Mouse (Mus musculus) spleen, adult 2 months (tissue): ENCODE data around the gene C330021F23Rik.

Experiments
- CTCF ChIP-seq: fragments of 200-500 bp; IDR thresholded peaks from 2 replicates; pipeline ENCODE4 v1.5.1; 2011; ENCODE audit warnings: mild to moderate bottlenecking, inconsistent platforms; ENCODE audit not compliant: insufficient read depth, insufficient read length, insufficient replicate concordance; ENCODE audit errors: extremely low read depth
- POLR2A ChIP-seq: fragments of 200-500 bp; IDR thresholded peaks from 2 replicates; pipeline ENCODE4 v1.6.1; 2011; ENCODE audit warnings: low read depth, low read length, inconsistent platforms

DNA sequence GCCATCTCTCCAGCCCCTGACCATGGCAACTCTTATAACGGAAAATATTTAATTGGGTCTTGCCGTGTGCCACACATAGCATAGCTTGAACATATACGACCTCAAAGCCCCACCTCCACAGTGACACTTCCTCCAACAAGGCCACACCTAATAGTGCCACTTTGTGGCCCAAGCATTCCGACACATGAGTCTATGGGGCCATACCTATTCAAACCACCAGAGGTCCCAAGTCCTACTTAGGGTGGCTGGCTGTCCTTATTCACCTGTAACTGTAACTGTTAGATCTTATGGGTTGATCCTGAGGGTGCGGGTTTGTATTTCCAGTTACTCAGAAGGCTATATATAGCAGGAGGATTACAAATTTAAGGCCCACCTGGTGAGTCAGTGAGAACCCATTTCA, 60.2 kb downstream of the C330021F23Rik start:
- TF ChIP-seq POLR2A = no peak
- TF ChIP-seq CTCF = no peak
